Mouse (Mus musculus) limb, embryonic 14.5 days (tissue): Measurements from ENCODE around the gene Cep57. TPM values are rescaled to one million over a fixed set of nuclear protein-coding genes. Genes with fewer than 3 reads are reported as not detected.

ENCODE experiments used
- ATAC-seq: fragments of 200-750 bp; cut with Nextera tagmentation; 2 replicates; pipeline ENCODE4 v1.8.0; 2017; ENCODE audit warnings: low read depth, moderate number of reproducible peaks, moderate TSS enrichment; ENCODE audit not compliant: low FRiP score
- DNase-seq: peaks from one replicate; pipeline ENCODE4 v3.0.0-alpha.2; 2015; ENCODE audit warnings: low spot score
- H3K27ac ChIP-seq: fragments of 300-500 bp; sonication (generic); replicated peaks from 2 replicates; pipeline ENCODE4 v1.5.1; 2014; ENCODE audit warnings: low read depth, mild to moderate bottlenecking, low read length, moderate library complexity, mixed read lengths
- H3K27me3 ChIP-seq: fragments of 300-500 bp; sonication (generic); 2 replicates; pipeline ENCODE4 v1.6.1; 2014; ENCODE audit warnings: low read length, mixed read lengths; ENCODE audit not compliant: control insufficient read depth, insufficient read depth
- H3K36me3 ChIP-seq: fragments of 300-500 bp; sonication (generic); 2 replicates; pipeline ENCODE4 v1.6.1; 2014; ENCODE audit warnings: mild to moderate bottlenecking, low read length, moderate library complexity, mixed read lengths; ENCODE audit not compliant: control insufficient read depth, insufficient read depth
- H3K4me1 ChIP-seq: fragments of 300-500 bp; sonication (generic); 2 replicates; pipeline ENCODE4 v1.6.1; 2014; ENCODE audit warnings: antibody characterized with exemption, low read length, mixed read lengths; ENCODE audit not compliant: control insufficient read depth, insufficient read depth
- H3K4me2 ChIP-seq: fragments of 300-500 bp; sonication (generic); replicated peaks from 2 replicates; pipeline ENCODE4 v1.6.1; 2014; ENCODE audit warnings: low read depth, mild to moderate bottlenecking, low read length, moderate library complexity; ENCODE audit not compliant: severe bottlenecking
- H3K4me3 ChIP-seq: fragments of 300-500 bp; sonication (generic); replicated peaks from 2 replicates; pipeline ENCODE4 v1.5.1; 2014; ENCODE audit warnings: low read length
- H3K9ac ChIP-seq: fragments of 300-500 bp; sonication (generic); 2 replicates; pipeline ENCODE4 v1.6.1; 2014; ENCODE audit warnings: mild to moderate bottlenecking, low read depth, low read length, moderate library complexity; ENCODE audit not compliant: severe bottlenecking
- H3K9me3 ChIP-seq: fragments of 300-500 bp; sonication (generic); 2 replicates; pipeline ENCODE4 v1.6.1; 2016; ENCODE audit warnings: low read length; ENCODE audit not compliant: control insufficient read depth
- POLR2A ChIP-seq: fragments of 200-500 bp; IDR thresholded peaks from 2 replicates; pipeline ENCODE4 v1.8.0; 2012; ENCODE audit warnings: inconsistent platforms, mild to moderate bottlenecking, moderate library complexity, borderline replicate concordance; ENCODE audit not compliant: insufficient read depth, insufficient read length; ENCODE audit errors: extremely low read depth
- WGBS: fragments of 180-500 bp; shearing (Covaris S2); extraction: QIAGEN DNeasy Blood & Tissue Kit; methylation state at CpG from one replicate; pipeline ENCODE4 v1.1.7; 2014; 5-methylcytosine and 5-hydroxymethylcytosine counted together
- polyA plus RNA-seq, 2 experiments: library from polyadenylated mRNA; depleted of rRNA in 1 of 2; stranded (reverse) in 1 of 2; unstranded in 1 of 2; fragments of >200 nt; fragmentation: Nextera tagmentation in 1 of 2; extraction: Ambion mirVana in 1 of 2; gene quantifications; 2 replicates each; pipeline versions ENCODE4 v1.2.1 to v1.2.3; 2012 to 2014

Gene Cep57
- polyA plus RNA-seq, 2 experiments = 46.9 to 53.1 TPM

- H3K9me3 ChIP-seq = no peaks in the 10 kb centered on the region
- ATAC-seq = no peak
- no peak for DNase-seq
- H3K36me3 ChIP-seq = peaks cover 88% of the 10 kb centered on the region
- H3K4me2 ChIP-seq = no peak overlapping the region
- no peak overlapping the region for H3K9ac ChIP-seq
- H3K27me3 ChIP-seq = no peaks in the 10 kb centered on the region
- no peaks in the 10 kb centered on the region for H3K4me1 ChIP-seq
- no peak overlapping the region for H3K27ac ChIP-seq
- H3K4me3 ChIP-seq = no peak overlapping the region
- 90% methylated on average over 3 of the region's 3 CpGs for WGBS
- TF ChIP-seq POLR2A = no peak
Measured at GRCm38 (mm10) chr9:13835256-13835655, 8.3 kb upstream of the Cep57 start.

DNA sequence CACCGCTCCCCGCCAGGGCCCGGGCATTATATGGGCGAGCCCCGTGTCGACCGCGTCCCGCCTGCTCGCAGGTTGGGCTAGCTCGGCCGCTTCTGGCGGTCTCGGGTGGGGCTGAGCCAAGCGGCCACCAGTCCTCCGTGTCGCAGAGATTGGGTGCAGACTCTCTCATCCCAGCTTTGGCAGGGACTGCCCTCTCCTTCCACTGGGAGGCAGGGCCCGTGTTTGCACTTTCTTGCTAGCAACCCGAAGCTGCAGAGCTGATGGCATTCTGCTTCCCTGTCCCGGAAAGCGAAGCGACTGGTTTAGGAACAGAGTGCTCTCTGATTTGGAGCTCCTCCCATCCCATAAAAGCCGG is 1.2 kb upstream of the Cep57 start:
- Histone ChIP-seq H3K27me3 (no peaks in the 10 kb centered on the region), H3K9ac (peak overlapping the region; percentile 92), H3K9me3 (no peaks in the 10 kb centered on the region), H3K4me2 (peak overlapping the region; percentile 68), H3K4me1 (peaks cover 18% of the 10 kb centered on the region), H3K4me3 (peak overlapping the region; percentile 82), H3K27ac (peak overlapping the region; percentile 96), H3K36me3 (peaks cover 26% of the 10 kb centered on the region)
- peak; percentile 60 for DNase-seq
- TF ChIP-seq POLR2A = 0 out of 2 replicates have a peak, but pooled peaks have one; percentile 21
- 0% methylated on average over 18 of the region's 23 CpGs for WGBS
- ATAC-seq = no peak

- peak; percentile 100 for DNase-seq
- Histone ChIP-seq H3K36me3 (peaks cover 22% of the 10 kb centered on the region), H3K27ac (peak within 1 kb of the TSS; percentile 99), H3K27me3 (no peaks in the 10 kb centered on the region), H3K4me3 (peak within 1 kb of the TSS; percentile 82), H3K9me3 (no peaks in the 10 kb centered on the region), H3K9ac (peak within 1 kb of the TSS; percentile 92), H3K4me2 (peak within 1 kb of the TSS; percentile 79), H3K4me1 (peaks cover 18% of the 10 kb centered on the region)
- ATAC-seq = peak; percentile 92
- WGBS = under 1% methylated on average over 60 of the region's 67 CpGs
- peak; percentile 29; the same call in 1 of the 2 replicates for TF ChIP-seq POLR2A
Measured at GRCm38 (mm10) chr9:13827406-13828086, 639 bp upstream of the Cep57 start, which contains the start of gene Fam76b. Fam76b (plus strand) TSS chr9:13827716.

- Histone ChIP-seq H3K9me3 (no peaks in the 10 kb centered on the region), H3K4me2 (peak overlapping the region; percentile 79), H3K27ac (peak overlapping the region; percentile 99), H3K9ac (peak overlapping the region; percentile 92), H3K27me3 (no peaks in the 10 kb centered on the region), H3K36me3 (peaks cover 15% of the 10 kb centered on the region), H3K4me3 (peak overlapping the region; percentile 82), H3K4me1 (peaks cover 18% of the 10 kb centered on the region)
- DNase-seq (peak; percentile 41), ATAC-seq (peak; percentile 5; the same call in 1 of the 2 replicates)
- no peak for TF ChIP-seq POLR2A
- WGBS = 1% methylated on average over 30 of the region's 31 CpGs
Measured at GRCm38 (mm10) chr9:13826391-13826805, 509 bp downstream of the Cep57 start.

- peaks cover 18% of the 10 kb centered on the region for H3K4me1 ChIP-seq
- peak overlapping the region; percentile 92 for H3K9ac ChIP-seq
- no peak for TF ChIP-seq POLR2A
- no peaks in the 10 kb centered on the region for H3K9me3 ChIP-seq
- H3K36me3 ChIP-seq = peaks cover 13% of the 10 kb centered on the region
- 7% methylated on average over 8 of the region's 8 CpGs for WGBS
- peak overlapping the region; percentile 82 for H3K4me3 ChIP-seq
- DNase-seq (no peak), ATAC-seq (no peak)
- peak overlapping the region; percentile 99 for H3K27ac ChIP-seq
- no peaks in the 10 kb centered on the region for H3K27me3 ChIP-seq
- H3K4me2 ChIP-seq = peak overlapping the region; percentile 79
Measured at GRCm38 (mm10) chr9:13825896-13826295, 1.0 kb downstream of the Cep57 start.

- DNase-seq = no peak
- Histone ChIP-seq H3K4me2 (no peak overlapping the region), H3K9me3 (no peaks in the 10 kb centered on the region), H3K9ac (no peak overlapping the region), H3K27ac (no peak overlapping the region), H3K4me1 (peaks cover 10% of the 10 kb centered on the region), H3K27me3 (no peaks in the 10 kb centered on the region), H3K4me3 (no peak overlapping the region), H3K36me3 (peaks cover 54% of the 10 kb centered on the region)
- ATAC-seq = no peak
- 92% methylated on average over 3 of the region's 3 CpGs for WGBS
- TF ChIP-seq POLR2A = no peak
Measured at GRCm38 (mm10) chr9:13820774-13821173, 6.1 kb downstream of the Cep57 start.
